Mouse (Mus musculus) kidney, adult 18-20 months (tissue): ENCODE measurements at regions not wholly inside any gene's neighbourhood (a gene's known extent, or its start where the extent isn't known, plus 50 kb on each side); places are given as distances from the start of the nearest gene placed in this dataset.

Experiments
- DNase-seq: peaks from one replicate; pipeline ENCODE4 v3.0.0; 2021

DNA sequence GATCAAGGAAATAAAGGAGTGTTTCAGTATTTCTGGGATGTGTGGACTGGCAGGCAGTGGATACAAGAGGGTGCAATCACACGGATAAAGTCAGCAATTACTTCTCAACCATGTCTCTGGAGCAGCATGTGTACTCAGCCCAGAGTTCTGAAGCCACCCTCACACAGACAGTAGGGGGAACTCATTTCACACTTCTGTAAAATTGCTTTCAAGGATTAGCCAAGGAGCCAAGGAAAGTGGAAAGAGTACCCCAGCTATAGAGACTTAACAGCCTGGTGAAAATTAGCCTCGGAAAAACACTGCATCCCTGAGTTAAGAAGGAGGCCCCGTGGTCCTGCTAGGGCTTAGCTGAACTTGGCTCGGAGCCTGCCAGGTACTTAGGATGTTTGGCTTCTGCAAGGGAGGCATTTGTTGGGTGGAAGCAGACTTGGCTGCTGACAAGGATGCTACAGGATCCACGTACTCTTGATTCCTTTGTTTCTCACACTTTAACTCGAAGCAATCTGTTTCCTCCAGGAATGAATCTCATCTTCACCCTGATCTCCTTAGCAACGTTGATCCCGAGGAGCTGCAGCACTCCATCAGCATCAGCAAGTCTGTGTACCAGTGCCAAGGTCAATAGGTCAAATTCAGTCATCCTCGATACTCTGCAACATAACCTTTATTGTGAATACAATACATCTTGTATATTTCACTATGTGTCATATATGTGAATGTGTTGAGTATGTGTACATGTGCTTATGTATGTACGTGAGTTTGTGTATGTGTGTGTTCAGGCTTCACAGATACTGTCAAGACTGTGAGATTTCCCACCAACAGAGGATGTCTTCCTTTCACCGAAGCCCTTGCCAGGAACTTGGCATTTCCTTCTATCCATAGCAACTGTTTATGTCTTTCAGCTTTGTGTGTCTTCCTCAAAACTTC is 326.8 kb downstream of the 1700129C05Rik start:
- no peak for DNase-seq

DNA sequence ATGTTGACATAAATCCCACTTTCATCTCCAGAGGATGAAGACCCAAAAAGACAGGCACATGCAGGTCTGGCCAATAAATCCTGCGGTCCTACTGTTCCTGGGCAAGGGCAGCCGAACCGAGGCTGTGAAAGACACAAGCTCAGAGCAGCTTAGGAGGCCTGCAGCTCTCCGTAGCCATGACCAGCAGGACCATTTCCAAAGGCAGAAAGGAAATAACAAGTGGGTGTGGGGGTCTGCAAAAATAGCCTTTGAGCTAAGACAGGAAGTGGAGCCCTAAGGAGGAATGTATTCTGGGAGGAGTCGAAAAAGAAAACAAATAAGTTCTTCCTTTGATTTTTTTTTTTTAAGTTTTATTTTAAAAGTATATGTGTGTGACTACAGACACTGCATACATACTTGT is 330.1 kb downstream of the 1700129C05Rik start:
- DNase-seq, result peak; percentile 24

GRCm38 (mm10) chr14:58801402-58801861 is 341.3 kb downstream of the 1700129C05Rik start:
- no peak for DNase-seq

GRCm38 (mm10) chr14:58788190-58788945 is 354.3 kb downstream of the 1700129C05Rik start:
- no peak for DNase-seq

- DNase-seq, result no peak
Observed at GRCm38 (mm10) chr14:58787618-58788017, 355.1 kb downstream of the 1700129C05Rik start.

- no peak for DNase-seq
Observed at GRCm38 (mm10) chr14:58786791-58787491, 355.8 kb downstream of the 1700129C05Rik start.

GRCm38 (mm10) chr14:58783201-58783600 is 359.5 kb downstream of the 1700129C05Rik start:
- no peak for DNase-seq

- no peak for DNase-seq
Observed at GRCm38 (mm10) chr14:58780306-58780705, 362.4 kb downstream of the 1700129C05Rik start.

DNA sequence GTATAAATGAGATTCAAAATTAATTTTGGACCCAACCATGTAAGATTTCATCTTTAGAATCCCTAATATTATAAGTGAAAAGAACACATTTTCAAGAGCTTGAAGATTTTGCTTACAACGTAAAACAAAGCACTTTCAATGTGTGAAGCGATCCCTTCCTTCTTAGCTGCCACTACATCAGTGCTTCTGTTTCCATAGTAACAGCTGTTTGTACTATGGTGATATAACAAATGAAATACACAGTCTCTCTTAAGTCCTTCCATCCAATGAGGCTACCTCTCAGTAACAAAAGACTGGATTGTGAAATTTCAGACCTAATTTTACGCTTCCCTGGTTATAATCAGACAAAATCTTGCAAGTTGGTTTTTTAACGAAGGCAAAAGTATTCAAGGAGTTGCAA is 364.0 kb downstream of the 1700129C05Rik start:
- DNase-seq, result no peak

- no peak for DNase-seq
Observed at GRCm38 (mm10) chr14:58761291-58761690, 381.4 kb downstream of the 1700129C05Rik start.

DNA sequence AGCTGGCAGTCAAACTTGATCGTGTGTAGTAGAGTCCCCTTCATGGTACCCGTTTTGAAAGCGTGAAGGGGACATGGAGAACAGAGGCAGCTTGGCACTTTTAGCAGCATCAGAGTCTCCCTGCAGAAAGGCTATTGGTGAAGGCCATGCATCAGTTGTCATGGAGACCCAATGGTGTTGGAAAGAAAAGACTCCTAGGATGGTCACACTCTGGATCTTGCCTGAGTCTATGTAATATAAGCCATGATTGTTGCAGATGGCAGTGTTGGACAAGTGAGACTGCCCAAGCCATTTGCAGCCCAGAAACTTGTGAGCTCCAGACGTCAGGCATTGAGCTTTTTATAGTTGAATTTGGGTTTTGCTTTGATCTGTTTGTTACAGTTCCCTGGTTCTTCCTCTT is 382.9 kb downstream of the 1700129C05Rik start:
- DNase-seq, result no peak

GRCm38 (mm10) chr14:58753781-58754180 is 388.9 kb downstream of the 1700129C05Rik start:
- no peak for DNase-seq

DNA sequence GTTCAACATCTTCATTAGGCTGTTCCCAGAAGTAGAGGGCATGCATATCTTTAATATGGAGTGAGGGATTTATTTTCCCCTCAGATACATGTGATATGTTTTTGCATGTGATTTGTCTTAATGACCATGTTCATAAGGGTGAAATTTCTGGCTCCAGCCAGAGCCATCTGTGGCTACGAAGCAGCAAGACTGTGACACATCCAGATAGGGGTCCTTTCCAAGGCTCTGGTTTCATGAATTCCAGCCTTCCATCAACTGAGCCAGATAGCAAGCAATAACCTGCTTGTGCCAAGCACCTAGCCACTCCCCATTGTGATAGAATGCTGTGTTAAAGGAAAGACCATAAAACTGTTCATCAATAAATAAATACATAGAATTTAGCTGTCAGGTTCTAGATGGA is 389.6 kb downstream of the 1700129C05Rik start:
- no peak for DNase-seq

- DNase-seq, result no peak
Observed at GRCm38 (mm10) chr14:58726418-58726817, 416.3 kb downstream of the 1700129C05Rik start.

- DNase-seq, result no peak
Observed at GRCm38 (mm10) chr14:58714856-58715255, 427.8 kb downstream of the 1700129C05Rik start.

DNA sequence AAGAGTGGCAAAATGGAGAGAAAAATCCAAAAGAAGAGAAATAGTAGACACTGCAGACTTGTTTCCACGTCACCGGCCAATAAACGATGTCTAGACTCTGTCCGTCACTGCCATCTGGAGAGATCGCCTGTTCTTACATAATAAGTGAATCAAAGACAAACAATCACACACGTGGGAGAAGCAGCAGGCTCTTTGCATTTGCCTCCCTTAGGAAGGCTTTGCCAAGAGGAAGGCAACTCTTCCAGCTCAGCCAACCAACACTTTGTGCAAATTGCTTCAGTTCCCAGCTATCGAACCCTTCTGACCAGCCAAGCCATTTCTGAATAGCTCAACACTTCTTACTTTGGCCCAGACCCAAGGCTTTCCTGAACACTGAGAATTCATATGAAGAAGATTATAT is 432.8 kb downstream of the 1700129C05Rik start:
- DNase-seq, result peak; percentile 25

GRCm38 (mm10) chr14:58709281-58709680 is 433.4 kb downstream of the 1700129C05Rik start:
- DNase-seq, result peak; percentile 15

DNA sequence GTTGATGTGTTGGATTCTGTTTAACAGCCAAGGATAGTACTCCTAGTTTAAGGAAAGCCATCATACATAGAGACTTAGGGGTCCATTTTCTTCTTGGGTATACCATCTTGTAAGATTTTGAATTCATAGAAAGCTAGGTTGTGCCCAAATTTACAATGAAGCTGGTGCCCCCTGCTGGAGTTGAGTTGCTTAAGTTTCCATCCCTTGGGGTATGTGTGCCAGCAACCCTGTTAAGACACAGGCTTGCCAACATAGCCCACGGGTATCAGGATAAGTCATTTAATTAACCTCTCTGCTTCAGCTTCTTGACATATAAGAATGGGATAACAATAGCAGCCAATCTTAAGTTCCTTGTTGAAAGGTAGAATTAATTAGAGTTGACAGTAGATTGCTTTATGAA is 440.9 kb downstream of the 1700129C05Rik start:
- DNase-seq, result peak; percentile 66

GRCm38 (mm10) chr14:58691129-58691828 is 451.4 kb downstream of the 1700129C05Rik start:
- DNase-seq, result no peak

- no peak for DNase-seq
Observed at GRCm38 (mm10) chr14:58687814-58688213, 454.9 kb downstream of the 1700129C05Rik start.

DNA sequence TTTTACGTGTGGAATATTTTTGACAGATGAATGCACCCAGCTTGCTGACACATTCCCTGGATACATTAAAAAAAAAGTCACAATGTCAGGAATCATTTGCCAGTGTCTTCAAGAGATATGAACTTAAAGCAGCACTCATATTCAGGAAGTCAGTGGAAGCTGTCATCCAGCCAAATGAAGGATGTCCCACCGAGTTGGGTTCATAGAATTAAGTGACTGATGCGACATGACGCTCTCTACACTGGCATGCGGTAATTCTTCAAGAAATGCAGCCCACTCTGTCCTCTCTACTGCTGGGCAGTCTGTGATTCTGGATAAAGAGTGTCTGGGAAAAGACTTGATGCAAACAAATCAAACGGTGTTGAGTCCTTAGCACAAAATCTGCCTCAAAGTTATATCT is 463.9 kb downstream of the 1700129C05Rik start:
- DNase-seq, result no peak

DNA sequence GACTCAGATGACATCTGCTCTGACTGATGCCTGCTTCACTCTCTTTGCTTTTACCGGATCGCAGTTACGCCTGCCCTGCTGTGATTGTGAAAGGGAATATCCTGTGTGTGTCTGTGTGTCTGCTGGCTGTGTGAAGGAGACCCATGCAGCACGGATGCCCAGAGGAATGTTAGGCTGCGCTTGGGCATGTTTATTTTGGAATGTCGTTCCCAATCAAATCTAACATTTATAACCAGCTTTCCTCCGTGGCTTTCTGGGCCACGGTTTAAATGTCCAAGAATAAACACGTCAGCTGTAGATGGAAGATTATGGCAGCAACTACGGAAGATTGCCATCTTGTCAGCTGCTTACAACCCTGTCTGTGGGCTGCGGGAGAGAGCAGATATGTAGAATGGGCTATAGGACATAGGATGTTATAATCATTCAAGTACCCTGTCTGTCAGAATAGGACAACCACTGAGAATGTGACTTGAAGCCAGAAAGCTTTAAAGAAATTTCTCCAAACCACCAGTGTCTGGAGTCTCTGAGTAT is 464.5 kb downstream of the 1700129C05Rik start:
- DNase-seq, result no peak
